Mouse (Mus musculus): Measurements from ENCODE around the gene Ube2u. TPM values are rescaled to one million over a fixed set of nuclear protein-coding genes. Genes with fewer than 3 reads are reported as not detected.
A peak's percentile ranks its signal among the peaks of the same experiment; 100 is the strongest.
"Not testable (repeated sequence)": the region's sequence is repeated elsewhere in the genome, so short reads cannot be mapped to it uniquely, and the experiment has no call there.

Gene Ube2u
- total RNA-seq (2015) (not detected in 2 replicates), total RNA-seq (2017) (not detected in 2 replicates)

DNA sequence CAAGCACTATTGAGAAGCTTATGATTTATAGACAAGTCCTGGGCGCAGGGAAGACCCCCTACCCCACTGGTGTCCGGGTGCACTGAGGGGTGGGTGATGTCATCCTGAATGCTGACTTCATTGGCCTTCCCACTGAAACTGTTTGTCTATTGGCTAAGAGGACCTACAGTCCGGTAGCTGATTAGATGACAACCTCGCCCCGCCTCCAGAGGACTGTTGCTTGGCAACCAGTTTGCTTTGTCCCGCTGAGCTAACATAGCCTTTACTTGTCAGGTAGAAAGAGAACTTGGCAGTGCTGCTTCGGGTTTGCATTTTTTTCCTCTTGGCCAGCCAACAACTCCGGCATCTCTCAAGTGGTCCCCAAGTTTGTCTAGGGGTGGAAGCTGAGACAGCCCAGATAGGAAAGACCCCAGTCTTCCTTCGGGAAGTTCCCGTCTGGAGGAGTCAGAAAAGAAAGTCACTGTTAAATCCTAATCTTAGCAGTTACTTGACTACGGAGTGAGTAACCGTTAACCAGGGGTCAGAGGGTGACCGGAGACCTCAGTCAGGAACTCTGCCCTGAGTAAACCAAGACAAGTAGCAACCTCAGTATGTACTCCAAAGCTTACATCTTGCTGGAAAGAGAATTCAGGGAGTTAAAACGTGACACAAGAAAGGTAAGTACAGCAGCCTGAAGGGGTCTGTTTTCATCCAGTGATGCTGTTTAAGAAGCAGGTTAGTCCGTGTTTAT is at the start of gene Ube2u:
Gene Ube2u, plus strand, starts transcription at position 258 of the 730 bp plus-strand sequence.
- no peak for ATAC-seq (ENCODE audit: poor library complexity, severe bottlenecking)

DNA sequence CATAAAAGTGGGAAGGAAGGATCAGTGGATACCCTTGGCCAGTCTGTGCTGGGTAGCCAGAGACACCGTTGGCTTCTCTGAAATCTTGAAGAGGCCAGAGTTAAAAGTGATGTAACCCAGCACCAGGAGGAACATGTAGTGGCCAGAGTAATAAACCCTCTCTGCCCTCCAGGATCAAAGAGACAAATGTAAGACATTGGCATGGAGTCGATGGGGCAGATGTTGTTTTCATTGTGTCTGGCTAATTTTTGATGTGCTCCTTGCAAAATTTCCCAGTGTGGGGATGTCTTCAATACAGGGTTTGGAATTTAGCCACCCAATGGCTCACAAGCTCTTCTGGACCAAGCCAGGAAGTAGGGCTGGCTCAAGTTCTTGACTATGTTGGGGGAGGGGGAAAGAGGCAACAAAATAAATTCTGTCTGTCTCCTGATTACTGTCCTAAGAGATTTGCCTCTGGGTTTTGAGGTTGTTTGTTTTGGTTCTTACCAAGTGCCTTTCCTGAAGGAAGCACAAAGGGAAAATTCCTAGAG is 49.2 kb upstream of the Ube2u start:
- no peak for ATAC-seq (ENCODE audit: poor library complexity, severe bottlenecking)

DNA sequence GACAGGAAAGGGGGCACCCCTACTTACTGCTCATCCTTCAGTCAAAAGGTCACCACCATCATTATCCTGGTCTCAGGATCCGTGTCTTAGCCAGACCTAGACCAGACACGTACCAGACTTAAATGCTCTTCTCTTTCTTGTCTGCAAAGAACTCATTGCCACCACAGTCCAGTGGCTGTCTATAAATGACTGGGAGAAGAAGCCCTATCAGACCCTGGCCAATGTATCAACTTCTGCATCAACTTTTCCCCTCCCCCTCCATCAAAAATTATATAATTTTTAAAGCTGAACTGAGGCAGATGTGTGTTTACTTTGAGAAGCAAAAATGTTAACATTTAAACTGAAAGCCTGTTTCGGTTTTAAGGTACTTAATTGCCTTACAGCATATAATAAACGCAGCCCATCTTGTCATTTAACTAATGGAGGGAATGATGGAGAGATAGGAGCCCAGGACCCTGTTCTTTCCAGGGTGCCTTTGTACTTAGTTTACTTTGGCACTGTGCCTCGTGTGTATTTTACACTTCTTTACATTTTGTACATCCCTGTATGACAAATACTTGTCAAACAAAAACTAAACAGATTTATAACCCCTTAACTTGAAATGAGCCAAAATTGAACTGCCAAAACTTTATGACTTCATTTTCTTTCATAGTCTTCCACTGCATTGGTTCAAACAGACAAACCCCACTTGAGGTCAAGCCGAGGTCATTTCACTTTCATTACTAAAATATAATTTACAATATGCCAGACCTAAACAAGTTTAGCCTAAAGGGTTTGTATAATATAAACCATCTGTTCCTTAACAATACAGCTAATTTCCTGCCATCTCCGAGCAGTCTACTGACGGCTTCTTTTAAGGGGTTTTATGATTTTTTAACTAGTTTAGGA is 43.1 kb upstream of the Ube2u start:
- no peak for ATAC-seq (ENCODE audit: poor library complexity, severe bottlenecking)

DNA sequence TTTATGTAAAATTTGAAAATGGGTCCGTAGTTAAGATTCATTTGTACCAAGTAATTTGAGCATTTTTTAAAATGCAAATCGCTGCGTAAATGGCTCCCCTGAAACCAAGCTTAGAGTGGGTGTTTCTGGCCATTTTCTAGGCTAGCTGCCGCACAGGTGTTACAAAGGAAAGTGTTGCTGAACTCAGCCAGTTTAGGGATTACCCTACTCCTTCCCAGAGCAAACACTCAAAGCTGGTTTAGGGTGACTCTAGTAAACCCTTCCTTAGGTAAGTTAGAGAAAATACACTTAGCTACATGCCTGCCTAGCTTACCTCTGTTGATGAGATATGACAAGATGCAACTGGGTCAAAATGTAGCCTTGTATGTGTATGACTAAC is 42.5 kb upstream of the Ube2u start:
- no peak for ATAC-seq (ENCODE audit: poor library complexity, severe bottlenecking)

DNA sequence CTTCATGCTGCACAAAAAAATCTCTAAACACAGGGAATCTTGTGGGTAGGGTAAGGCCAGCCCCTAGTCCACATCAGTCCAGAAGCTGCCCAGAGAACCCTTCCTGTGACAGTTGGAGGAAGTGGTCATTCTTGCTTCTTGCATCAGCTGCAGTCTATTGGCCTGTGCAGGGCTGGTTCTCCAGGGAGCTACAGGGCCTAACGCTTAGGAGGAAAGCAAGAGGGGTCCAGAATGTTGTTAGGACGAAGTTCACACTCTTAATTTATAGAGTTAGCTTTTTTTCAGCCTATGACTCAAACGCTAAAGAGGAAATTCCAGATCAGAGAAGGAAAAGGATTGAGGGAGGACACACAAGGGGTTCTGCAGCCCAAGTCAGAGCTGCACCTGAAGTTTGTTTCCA is 31.8 kb upstream of the Ube2u start:
- no peak for ATAC-seq (ENCODE audit: poor library complexity, severe bottlenecking)

DNA sequence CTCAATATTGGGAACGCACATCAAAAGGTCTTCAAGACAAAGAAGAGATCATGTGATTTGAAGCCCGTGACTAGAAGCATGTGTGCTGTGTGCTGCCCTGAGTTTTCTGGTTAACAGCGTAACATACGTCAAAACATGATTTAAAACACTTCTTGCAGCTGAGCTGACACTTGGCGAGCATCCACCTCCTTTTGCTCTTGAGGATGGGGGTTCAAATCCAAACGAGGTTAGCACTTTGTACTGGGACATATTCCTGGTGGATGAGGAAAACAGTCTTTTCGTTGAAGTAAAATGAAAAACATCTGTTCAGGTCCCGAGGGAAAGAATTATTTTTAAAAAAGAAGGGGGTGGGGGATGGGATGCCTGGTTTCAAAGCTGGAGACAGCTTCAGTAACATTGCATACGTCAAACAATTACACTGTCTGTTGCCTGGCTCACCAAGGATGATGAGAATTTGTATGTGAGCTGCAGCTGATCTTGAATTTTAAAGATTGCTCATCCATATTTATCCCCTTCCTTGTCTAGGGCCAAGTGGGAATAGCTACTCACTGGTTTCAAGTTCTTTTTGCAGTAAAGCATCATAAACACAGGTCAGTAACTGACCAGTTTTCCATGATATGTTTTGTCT is 16.0 kb upstream of the Ube2u start:
- ATAC-seq (ENCODE audit: poor library complexity, severe bottlenecking), result no peak

DNA sequence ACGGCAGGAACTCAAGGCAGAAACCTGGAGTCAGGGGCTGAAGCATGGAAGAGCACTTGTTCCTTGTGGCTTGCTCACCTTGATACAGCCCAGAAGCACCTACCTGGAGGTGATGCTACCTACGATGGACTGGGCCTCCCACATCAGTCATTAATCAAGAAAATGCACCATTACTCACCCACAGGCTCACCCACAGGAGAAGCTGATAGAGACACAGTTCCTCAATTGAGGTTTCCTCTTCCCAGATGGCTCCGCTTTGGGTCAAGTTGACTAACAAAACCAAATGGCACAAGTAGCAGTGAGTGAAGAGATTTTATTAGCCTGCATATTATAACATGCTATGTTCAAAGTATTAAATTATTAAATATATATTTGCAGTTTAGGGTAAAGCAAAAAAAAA is 9.8 kb downstream of the Ube2u start:
- no peak for ATAC-seq (ENCODE audit: poor library complexity, severe bottlenecking)

DNA sequence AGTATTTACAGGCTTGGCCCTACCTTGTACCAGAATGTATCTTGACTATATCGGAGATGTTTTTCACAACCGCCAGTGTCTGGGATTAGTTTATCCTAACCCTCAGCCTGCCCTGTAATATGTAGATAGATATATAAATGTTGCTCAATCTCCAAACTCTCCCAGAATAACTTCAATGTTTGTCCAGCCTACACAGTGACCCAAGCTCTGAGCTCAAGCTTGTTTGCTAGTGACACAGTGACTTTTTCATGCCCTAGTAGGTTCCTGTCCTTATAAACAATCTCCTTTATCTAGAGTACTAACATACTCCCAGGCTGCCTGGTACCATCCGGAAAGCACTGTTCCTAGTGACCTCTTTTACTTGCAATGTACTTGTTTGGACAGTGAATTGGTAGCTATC is 16.5 kb downstream of the Ube2u start:
- no peak for ATAC-seq (ENCODE audit: poor library complexity, severe bottlenecking)

DNA sequence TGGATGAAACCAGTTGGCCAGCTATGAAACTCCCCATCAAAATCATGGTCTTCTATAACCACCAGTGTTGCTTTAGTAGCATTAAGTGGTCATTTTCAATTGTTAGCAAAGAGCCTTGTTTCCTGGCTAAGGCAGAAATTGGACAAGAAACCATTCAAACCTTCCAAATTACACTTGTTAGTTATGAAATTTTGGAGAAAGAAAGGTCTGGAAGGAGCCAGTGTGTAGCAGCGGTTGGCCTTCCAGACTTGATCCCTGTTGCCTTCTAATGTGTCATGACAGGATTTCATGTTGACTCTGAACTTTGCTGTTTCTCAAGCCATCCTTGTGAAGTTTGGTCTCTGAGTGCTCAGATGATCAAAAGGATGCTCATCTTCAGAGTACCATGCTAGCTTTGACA is 17.9 kb downstream of the Ube2u start:
- no peak for ATAC-seq (ENCODE audit: poor library complexity, severe bottlenecking)

DNA sequence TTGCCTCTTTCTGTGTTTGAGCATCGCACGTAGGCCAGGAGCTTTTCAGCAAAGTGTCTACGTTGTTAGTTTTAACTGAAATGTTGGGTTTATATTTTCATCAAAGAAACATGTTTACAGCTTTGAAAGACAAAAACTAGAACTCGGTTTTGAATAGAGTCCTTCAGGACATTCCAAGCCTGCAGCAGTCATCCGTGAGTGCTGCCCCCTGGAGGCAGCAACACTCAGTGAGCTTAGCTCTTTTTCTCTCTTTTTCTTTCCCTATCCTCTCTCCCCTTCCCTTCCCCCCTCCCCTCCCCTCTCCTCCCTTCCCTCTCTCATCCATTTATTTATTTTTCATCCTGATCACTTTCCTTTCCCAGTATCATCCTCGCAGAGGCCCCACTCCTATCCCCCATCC is 19.5 kb downstream of the Ube2u start:
- no peak for ATAC-seq (ENCODE audit: poor library complexity, severe bottlenecking)

DNA sequence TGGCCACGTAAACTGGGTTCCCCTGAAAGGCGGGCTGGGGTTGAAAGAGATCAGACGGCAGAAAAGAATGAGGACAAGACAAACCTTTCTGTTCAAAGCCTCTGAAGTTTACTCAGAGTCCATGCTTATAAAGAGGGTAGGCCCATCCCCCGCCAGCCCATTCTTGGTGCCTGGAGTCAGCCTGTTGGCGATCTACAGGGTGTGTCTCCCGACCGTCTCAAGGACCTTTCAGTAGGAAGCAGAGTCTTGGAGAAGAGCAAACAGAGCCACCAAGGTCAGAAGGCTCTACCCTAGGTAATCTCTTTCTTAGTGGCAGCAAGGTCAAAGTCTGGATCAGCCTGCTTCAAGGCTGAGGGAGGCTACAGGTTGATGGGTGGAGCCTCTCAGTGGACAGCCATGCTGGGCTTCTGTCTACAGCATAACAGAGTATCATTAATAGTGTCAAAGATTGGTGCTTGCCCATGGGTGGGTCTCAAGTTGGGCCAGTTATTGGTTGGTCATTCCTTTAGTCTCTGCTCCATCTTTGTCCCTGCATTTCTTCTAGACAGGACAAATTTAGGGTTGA is 20.5 kb downstream of the Ube2u start:
- not testable (repeated sequence) for ATAC-seq (ENCODE audit: poor library complexity, severe bottlenecking)

DNA sequence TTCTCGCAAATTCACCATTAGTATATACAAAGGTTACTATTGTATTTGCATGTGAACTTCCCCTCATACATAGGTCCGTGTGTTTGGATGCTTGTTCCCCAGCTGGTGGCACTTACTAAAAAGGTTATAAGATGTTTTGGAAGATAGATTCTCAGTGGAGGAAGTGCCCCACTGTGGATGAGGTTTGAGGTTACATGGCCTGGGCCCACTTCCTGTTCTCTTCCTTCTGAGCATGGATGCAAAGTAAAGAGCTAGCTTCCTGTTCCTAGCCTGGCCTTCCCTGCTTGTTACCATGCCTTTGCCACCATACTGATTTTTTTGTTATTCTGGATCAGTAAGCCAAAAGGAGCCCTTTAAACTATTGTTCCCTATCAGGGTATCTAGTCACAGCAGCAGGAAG is 24.7 kb downstream of the Ube2u start:
- ATAC-seq (ENCODE audit: poor library complexity, severe bottlenecking), result peak; percentile 82

DNA sequence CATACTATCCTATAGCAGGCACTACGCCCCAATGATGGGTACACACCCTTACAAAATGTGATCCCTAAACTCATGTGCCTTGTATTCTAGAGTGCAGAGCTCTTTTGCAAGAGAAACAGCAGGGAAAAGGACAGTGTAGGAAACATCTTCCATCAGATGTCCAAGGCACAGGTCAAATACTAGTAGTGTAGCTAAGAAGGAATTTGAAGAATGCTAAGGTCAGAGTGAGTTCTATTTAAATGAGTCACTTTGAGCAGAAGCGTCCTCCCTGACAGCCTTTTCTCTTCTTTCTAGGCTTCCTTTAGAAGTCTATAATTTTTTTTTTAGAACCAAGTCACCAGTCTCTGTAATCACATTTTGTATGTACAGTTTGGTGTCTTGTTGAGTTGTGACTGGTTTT is 39.0 kb downstream of the Ube2u start:
- ATAC-seq (ENCODE audit: poor library complexity, severe bottlenecking), result no peak

DNA sequence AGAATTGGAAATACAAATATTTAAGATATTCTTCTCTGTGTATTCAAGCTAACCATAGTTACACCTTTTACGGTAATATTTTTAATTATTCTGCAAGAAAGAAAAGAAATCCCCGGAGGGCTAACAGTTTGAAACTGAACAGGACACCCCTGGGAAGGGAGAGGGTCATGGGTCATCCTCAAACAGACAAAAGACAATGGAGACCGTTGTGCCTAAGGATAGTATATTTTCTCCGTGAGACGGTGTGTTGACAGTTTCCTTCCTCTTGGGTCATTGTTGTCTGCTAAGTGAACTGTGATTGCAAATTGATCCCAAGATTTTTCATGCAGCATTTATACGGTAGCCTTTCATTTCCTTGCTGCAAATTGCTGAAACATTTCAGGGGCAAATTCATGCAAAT is 43.9 kb downstream of the Ube2u start:
- no peak for ATAC-seq (ENCODE audit: poor library complexity, severe bottlenecking)

DNA sequence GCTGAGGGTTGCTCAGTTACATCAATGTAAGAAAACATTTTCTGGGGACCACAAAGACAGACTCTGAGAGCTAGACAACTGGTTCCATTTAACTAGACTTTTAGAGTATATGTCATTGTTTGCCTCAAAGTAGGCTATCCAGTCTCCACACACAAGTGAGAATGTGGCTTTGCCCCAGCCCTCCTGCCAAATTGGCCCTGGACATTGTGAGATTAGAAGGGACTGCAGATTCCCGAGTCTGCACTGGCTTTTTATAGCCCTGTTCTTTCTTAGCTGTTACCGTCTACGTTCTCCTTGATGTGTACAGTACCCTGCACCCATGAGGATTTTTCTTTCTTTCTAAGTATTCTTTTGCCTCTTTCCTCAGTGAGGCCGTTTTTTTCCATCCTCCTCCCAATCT is 46.1 kb downstream of the Ube2u start:
- no peak for ATAC-seq (ENCODE audit: poor library complexity, severe bottlenecking)

DNA sequence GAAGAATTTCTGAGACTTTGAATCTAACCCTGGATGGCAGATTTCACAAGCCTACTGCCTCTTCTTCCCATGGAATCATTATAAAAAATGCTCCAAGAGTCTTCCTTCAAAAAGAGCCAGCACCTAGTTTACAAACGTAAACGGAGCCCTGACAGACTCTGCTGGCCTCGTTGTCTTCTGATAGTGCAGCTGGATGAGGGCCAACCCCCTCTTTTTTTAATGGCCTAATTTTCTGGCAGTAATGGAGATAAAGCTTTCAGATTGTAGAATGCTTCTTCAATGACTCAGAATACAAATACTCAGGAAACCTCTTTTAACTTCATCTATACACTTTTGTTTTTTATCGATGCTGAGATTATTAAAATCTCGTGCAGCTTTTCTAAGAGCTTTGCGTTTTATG is 47.6 kb downstream of the Ube2u start:
- no peak for ATAC-seq (ENCODE audit: poor library complexity, severe bottlenecking)

DNA sequence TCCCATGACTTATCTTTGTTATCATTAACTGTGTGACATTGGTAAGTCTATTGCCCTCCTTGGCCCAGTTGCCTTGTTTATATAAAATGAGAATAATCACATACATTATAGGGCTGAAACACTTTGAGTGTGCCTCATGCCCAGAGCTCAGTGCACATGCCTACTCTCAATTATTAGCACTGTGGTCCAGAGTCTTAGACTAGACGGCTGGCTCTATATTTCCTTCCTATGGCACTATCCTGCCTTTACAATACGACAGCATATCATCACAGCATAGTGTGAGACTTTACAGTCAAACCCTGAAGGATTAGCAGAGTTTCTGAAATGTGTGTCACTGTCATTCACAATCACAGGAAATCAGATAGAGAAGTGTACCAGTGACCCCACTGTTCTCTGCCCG is 48.4 kb downstream of the Ube2u start:
- ATAC-seq (ENCODE audit: poor library complexity, severe bottlenecking), result no peak

DNA sequence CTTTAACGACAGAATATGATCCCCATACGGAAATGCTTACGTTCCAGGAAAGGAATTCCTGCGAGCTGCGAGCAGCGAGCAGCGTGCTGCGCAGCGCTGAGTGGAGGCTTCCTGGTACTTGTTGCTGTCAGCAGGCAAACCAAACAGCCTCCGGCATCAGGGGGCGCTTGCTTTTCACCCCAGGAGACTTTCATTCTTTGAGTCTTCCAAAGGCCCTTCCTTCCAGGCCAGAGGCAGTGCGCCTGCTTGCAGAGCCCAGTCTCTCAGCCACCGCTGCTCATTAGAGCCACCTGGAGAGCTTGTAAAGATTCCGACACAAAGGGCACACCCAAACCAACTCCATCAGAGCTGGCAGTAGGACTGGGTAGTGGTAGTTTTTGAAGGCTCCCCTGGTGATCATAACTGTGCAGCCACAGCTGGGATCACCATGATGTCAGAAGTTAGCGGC is 48.9 kb downstream of the Ube2u start:
- ATAC-seq (ENCODE audit: poor library complexity, severe bottlenecking), result no peak

DNA sequence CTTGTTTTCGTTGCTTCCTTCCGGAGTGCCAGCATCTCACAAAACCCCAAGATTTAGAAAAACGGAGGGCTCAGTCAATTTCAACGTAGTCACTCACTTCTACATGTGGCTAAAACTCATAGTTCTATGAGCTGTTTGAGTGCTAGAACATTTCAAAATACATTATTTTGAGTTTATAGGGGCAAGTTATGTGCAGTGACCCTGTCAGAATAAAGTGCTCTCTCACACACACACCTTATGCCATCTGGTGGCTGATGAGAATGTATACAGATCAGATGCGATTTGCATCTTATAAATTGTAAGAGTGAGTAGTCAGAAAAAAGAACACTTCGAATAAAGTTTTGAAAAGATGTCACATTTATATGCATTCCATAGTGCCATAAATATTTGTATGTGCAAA is 55.0 kb downstream of the Ube2u start:
- no peak for ATAC-seq (ENCODE audit: poor library complexity, severe bottlenecking)

DNA sequence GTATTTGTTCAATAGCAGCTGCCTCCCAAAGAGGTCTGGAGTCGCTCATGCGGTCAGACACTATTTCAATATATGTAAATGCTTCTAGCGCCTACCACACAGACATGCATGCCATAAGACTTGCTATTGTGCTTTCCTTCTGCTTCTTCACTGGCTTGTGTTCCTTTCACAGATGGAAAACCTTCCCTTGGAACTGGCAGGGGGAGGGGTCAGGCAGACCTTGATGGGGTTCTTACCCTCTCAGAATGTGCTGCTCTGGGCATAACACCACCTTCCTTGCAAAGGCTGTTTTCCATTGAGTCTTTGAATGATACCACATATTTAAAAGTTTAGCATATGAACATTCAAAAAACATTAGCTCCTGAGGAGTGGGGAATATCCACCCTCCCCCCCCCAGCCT is 56.3 kb downstream of the Ube2u start:
- no peak for ATAC-seq (ENCODE audit: poor library complexity, severe bottlenecking)

DNA sequence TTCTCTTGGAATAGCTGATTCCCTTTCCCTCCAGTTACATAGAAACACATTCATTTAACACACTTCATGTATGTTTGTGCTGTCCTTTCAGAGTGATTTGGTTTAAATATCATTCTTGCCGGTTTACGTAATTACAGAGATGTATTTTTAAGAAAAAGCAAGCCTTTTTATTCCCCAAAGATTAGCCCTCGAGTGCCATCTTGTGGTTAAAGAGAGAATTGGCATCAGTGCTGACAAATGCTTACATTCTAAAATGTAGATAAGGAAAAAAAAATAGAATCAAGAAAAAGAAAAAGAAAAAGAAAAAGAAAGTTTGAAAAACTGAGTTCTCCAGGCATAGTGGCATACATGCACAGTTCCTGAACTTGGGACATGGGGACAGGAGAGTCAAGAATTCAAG is 59.2 kb downstream of the Ube2u start:
- no peak for ATAC-seq (ENCODE audit: poor library complexity, severe bottlenecking)

Measured in megakaryocyte, adult 5-6 weeks (primary cell).